Mouse (Mus musculus) stomach, embryonic 14.5 days (tissue): ENCODE data around the gene Wdr31. TPM values are rescaled to one million over a fixed set of nuclear protein-coding genes. Genes with fewer than 3 reads are reported as not detected.
A peak's percentile ranks its signal among the peaks of the same experiment; 100 is the strongest.

ENCODE experiments used
- ATAC-seq: fragments of 200-750 bp; cut with Nextera tagmentation; 2 replicates; pipeline ENCODE4 v1.8.0; 2017; ENCODE audit warnings: low read depth, moderate TSS enrichment; ENCODE audit not compliant: insufficient number of reproducible peaks, insufficient read depth, low FRiP score
- H3K27ac ChIP-seq: fragments of 300-500 bp; sonication (generic); 2 replicates; pipeline ENCODE4 v1.5.1; 2014; ENCODE audit warnings: mild to moderate bottlenecking, low read length, moderate library complexity, mixed read lengths
- H3K27me3 ChIP-seq: fragments of 300-500 bp; sonication (generic); 2 replicates; pipeline ENCODE4 v1.6.1; 2014; ENCODE audit warnings: low read length, control low read depth, mixed read lengths; ENCODE audit not compliant: control insufficient read depth, insufficient read depth
- H3K36me3 ChIP-seq: fragments of 300-500 bp; sonication (generic); 2 replicates; pipeline ENCODE4 v1.6.1; 2014; ENCODE audit warnings: mild to moderate bottlenecking, control low read depth, low read length, moderate library complexity, mixed read lengths; ENCODE audit not compliant: control insufficient read depth, insufficient read depth
- H3K4me1 ChIP-seq: fragments of 300-500 bp; sonication (generic); 2 replicates; pipeline ENCODE4 v1.6.1; 2014; ENCODE audit warnings: low read length, control low read depth, mixed read lengths; ENCODE audit not compliant: control insufficient read depth, insufficient read depth
- H3K4me2 ChIP-seq: fragments of 300-500 bp; sonication (generic); replicated peaks from 2 replicates; pipeline ENCODE4 v1.6.1; 2014; ENCODE audit warnings: low read depth, low read length, control low read depth
- H3K4me3 ChIP-seq: fragments of 300-500 bp; sonication (generic); 2 replicates; pipeline ENCODE4 v1.5.1; 2014; ENCODE audit warnings: low read depth, low read length, control low read depth
- H3K9ac ChIP-seq: fragments of 300-500 bp; sonication (generic); replicated peaks from 2 replicates; pipeline ENCODE4 v1.6.1; 2014; ENCODE audit warnings: low read depth, mild to moderate bottlenecking, control low read depth, low read length, moderate library complexity, mixed read lengths
- H3K9me3 ChIP-seq: fragments of 300-500 bp; sonication (generic); 2 replicates; pipeline ENCODE4 v1.6.1; 2016; ENCODE audit warnings: low read depth, low read length, control low read depth; ENCODE audit not compliant: control insufficient read depth
- WGBS: fragments of 180-500 bp; shearing (Covaris S2); extraction: QIAGEN DNeasy Blood & Tissue Kit; methylation state at CpG from one replicate; pipeline ENCODE4 v1.1.7; 2014; 5-methylcytosine and 5-hydroxymethylcytosine counted together
- polyA plus RNA-seq: library from polyadenylated mRNA; unstranded; fragments of >200 nt; fragmentation: Nextera tagmentation; extraction: Ambion mirVana; gene quantifications from 2 replicates; pipeline ENCODE4 v1.2.1, GENCODE M21; 2014

The Wdr31 gene
- polyA plus RNA-seq, 1 experiment from 2014 or later, result 11.0 TPM

DNA sequence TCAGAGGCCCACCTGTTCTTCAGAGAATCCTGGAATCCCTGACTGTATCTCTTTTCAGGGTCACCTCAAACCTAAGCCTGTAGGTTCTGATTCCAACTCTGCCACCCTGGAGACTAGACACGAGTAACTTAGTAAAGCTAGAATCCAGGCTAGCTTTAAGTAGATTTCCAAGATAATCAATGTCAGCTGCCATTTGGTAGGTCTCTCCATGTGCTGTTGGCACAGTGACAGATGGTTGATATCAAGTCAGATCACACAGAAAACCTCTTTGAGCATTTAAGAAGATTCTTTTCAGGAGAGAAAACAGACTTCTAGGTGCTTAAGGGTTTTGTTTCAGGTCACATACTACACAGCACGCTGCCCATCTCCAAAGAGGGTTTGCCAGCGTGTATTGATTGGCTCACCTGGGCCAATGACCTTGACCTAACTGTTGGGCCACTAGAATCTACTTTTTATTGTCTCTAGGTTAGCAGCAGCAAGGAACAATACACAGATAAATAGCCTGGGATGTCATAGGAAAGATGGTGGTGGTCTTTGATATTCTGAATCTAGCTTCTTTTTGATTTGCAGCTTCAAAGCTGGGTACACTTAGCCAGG is 32.8 kb upstream of the Wdr31 start, which contains the start of gene Hdhd3:
Gene Hdhd3 (minus strand): TSS at position 94 of the 597 bp plus-strand sequence.
- H3K27ac ChIP-seq, result peak within 1 kb of the TSS; percentile 86
- no peak within 1 kb of the TSS for H3K9ac ChIP-seq
- H3K4me2 ChIP-seq, result peak within 1 kb of the TSS; percentile 58
- peak within 1 kb of the TSS; percentile 73 for H3K4me3 ChIP-seq
- peaks cover 20% of the 10 kb centered on the region for H3K36me3 ChIP-seq
- no peaks in the 10 kb centered on the region for H3K9me3 ChIP-seq
- no peaks in the 10 kb centered on the region for H3K27me3 ChIP-seq
- 65% methylated on average over 3 of the region's 3 CpGs for whole genome bisulfite sequencing
- H3K4me1 ChIP-seq, result 0 out of 2 replicates have a peak, but pooled peaks cover 3% of the 10 kb centered on the region
- ATAC-seq, result no peak

DNA sequence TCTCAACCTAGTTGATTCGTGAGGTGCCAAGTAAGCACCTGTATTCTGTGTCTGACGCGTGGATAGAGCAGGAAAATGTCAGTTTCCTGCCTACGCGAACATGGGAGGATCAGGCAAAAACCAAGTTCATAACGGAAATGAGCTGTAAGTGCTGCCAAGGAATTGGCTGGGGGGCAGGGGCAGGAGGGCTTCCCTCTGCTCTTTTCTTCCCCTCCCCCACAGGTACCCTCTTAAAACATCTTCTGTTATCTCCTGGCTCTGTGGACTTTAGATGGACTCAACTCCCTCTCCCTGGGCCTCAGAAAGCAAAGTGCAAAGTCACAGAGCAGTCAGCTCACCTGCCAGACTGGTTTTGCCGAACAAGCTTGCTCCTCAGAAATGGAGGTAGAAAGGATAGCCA is 32.3 kb upstream of the Wdr31 start:
- Histone ChIP-seq H3K27me3 (no peaks in the 10 kb centered on the region), H3K4me2 (no peak overlapping the region), H3K4me3 (no peak overlapping the region), H3K9ac (no peak overlapping the region), H3K36me3 (peaks cover 16% of the 10 kb centered on the region), H3K9me3 (no peaks in the 10 kb centered on the region), H3K27ac (peak overlapping the region; percentile 86; the same call in 1 of the 2 replicates), H3K4me1 (0 out of 2 replicates have a peak, but pooled peaks cover 3% of the 10 kb centered on the region)
- ATAC-seq, result 0 out of 2 replicates have a peak, but pooled peaks have one; percentile 29
- 57% methylated on average over 7 of the region's 7 CpGs for WGBS

DNA sequence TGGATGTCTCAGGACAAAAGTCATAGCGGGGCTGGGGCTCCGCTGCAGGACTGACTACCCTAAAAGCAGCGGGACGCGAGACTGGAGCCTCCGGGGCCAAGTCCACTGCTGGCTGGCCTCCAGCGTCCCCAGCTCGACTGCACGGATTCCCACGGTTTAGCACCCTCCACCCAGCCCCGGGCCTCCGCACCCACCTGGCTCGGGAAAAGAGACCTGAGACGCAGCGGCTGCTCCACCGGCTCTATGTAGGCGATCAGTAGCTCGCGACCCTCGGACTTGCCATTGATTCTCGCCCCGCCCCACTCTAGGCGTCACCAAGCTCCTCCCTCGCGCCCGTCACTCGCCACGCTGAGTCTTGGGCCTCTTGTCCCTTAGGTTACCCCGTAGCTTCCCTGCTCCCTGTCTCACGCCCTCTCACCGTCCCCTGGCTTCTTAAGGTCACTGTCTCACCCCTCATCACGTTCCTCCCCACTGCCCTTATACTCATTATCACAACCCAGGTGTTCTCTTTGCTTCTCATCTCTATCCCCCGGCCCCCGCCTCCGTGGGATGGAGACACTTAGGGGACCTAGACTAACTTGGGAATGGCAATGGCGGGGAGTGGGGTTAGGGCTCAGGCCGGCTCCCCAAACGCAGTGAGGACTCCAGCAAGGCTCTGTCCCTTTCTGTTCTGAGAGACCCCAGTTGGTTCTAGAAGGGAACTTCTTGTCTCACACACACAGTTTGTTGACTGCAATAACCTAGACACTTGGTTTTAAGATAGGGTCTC is 31.5 kb upstream of the Wdr31 start:
- ATAC-seq, result peak; percentile 89
- Histone ChIP-seq H3K4me3 (peak overlapping the region; percentile 73), H3K27me3 (no peaks in the 10 kb centered on the region), H3K4me2 (peak overlapping the region; percentile 58), H3K36me3 (peaks cover 11% of the 10 kb centered on the region; the same call in 1 of the 2 replicates), H3K4me1 (peaks cover 3% of the 10 kb centered on the region; the same call in 1 of the 2 replicates), H3K9ac (peak overlapping the region; percentile 60), H3K27ac (peak overlapping the region; percentile 86), H3K9me3 (no peaks in the 10 kb centered on the region)
- WGBS, result 1% methylated on average over 38 of the region's 38 CpGs

DNA sequence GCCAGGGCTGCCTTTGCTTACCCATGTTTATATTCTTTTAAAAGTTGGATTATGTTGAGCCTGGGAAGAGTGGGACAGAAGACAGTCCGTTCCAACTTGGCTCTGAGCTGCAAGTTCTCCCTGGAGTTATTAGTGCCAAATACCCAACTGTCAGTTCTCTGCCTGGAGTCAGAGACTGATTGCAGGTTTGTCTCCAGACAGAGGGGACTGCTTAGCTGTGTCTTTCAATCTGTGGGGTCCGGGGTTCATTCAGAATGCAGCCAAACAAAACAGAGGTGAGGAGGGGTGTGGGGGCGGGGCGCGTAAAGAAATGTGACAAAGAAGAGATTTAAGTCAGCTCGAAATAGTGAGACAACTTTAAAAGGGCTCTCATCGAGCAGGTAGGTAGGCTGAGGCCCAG is 30.8 kb upstream of the Wdr31 start:
- peak overlapping the region; percentile 60 for H3K9ac ChIP-seq
- H3K4me2 ChIP-seq, result peak overlapping the region; percentile 58
- no peaks in the 10 kb centered on the region for H3K9me3 ChIP-seq
- under 1% methylated on average over 7 of the region's 7 CpGs for WGBS
- H3K4me1 ChIP-seq, result peaks cover 5% of the 10 kb centered on the region; the same call in 1 of the 2 replicates
- H3K27ac ChIP-seq, result peak overlapping the region; percentile 86
- ATAC-seq, result peak; percentile 4; the same call in 1 of the 2 replicates
- peak overlapping the region; percentile 73 for H3K4me3 ChIP-seq
- peaks cover 10% of the 10 kb centered on the region; the same call in 1 of the 2 replicates for H3K36me3 ChIP-seq
- H3K27me3 ChIP-seq, result no peaks in the 10 kb centered on the region

DNA sequence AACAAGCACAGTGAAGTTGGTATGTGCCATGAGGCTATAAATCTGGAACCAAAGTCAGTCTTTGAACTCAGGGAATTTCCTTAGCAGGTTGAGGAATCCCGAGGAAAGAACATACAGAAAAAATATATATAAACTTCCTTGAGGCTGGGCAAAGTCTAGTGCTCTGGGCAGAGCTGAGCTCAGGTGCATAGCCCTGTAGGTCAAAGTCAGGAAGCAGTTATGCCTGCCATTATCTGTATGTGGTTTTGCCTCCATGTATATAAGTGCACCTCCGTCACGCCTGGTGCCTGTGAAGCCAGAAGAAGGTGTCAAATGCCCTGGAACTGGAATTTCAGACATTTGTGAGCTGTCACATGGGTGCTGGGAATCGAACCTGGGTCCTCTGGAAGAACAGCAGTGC is 30.1 kb upstream of the Wdr31 start:
- H3K36me3 ChIP-seq, result peaks cover 10% of the 10 kb centered on the region; the same call in 1 of the 2 replicates
- peaks cover 5% of the 10 kb centered on the region; the same call in 1 of the 2 replicates for H3K4me1 ChIP-seq
- no peak for ATAC-seq
- no peaks in the 10 kb centered on the region for H3K9me3 ChIP-seq
- 0 out of 2 replicates have a peak overlapping the region, but pooled peaks have one; percentile 73 for H3K4me3 ChIP-seq
- H3K4me2 ChIP-seq, result peak overlapping the region; percentile 58
- no peak overlapping the region for H3K9ac ChIP-seq
- WGBS, result 77% methylated on average over 4 of the region's 4 CpGs
- no peaks in the 10 kb centered on the region for H3K27me3 ChIP-seq
- no peak overlapping the region for H3K27ac ChIP-seq

DNA sequence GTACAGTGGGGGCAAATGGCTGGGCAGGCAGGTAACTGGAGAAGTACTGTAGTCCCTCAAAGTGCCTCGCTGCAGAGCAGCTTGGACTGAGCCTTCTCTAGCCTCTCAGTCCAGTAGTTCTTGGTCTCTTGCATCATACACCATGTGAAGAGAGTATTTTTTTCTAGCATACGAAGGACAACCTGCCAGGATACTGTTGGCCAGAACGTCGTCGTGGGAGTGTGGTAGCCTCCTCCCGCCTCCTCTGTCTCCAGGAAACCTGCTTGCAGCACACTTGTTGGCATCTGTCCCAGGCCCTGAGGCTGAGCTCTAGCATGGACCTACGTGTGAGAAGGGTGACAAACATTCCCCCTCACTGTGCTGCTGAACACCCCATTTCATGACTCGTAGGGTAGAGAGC is 26.1 kb upstream of the Wdr31 start:
- Histone ChIP-seq H3K27ac (no peak overlapping the region), H3K36me3 (peaks cover 10% of the 10 kb centered on the region; the same call in 1 of the 2 replicates), H3K4me3 (no peak overlapping the region), H3K9ac (no peak overlapping the region), H3K27me3 (no peaks in the 10 kb centered on the region), H3K4me1 (peaks cover 5% of the 10 kb centered on the region; the same call in 1 of the 2 replicates), H3K9me3 (no peaks in the 10 kb centered on the region), H3K4me2 (no peak overlapping the region)
- WGBS, result 68% methylated on average over 8 of the region's 8 CpGs
- ATAC-seq, result no peak

DNA sequence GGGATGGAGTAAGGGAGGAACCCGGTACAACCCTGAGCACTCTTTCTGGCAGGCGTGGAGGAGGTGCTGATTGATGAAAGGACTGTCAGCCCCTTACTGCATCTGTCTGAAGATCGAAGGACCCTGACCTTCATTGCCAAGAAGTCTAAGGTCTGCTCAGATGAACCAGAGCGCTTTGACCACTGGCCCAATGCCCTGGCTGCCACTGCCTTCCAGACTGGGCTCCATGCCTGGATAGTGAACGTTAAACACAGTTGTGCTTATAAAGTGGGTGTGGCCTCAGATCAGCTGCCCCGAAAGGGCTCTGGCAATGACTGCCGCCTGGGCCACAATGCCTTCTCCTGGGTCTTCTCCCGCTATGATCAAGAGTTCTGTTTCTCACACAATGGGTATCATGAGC is 25.2 kb upstream of the Wdr31 start:
- peaks cover 4% of the 10 kb centered on the region; the same call in 1 of the 2 replicates for H3K4me1 ChIP-seq
- peaks cover 10% of the 10 kb centered on the region; the same call in 1 of the 2 replicates for H3K36me3 ChIP-seq
- H3K27me3 ChIP-seq, result no peaks in the 10 kb centered on the region
- no peak overlapping the region for H3K27ac ChIP-seq
- H3K4me2 ChIP-seq, result no peak overlapping the region
- no peak overlapping the region for H3K4me3 ChIP-seq
- WGBS, result 65% methylated on average over 8 of the region's 8 CpGs
- ATAC-seq, result no peak
- no peaks in the 10 kb centered on the region for H3K9me3 ChIP-seq
- no peak overlapping the region for H3K9ac ChIP-seq

DNA sequence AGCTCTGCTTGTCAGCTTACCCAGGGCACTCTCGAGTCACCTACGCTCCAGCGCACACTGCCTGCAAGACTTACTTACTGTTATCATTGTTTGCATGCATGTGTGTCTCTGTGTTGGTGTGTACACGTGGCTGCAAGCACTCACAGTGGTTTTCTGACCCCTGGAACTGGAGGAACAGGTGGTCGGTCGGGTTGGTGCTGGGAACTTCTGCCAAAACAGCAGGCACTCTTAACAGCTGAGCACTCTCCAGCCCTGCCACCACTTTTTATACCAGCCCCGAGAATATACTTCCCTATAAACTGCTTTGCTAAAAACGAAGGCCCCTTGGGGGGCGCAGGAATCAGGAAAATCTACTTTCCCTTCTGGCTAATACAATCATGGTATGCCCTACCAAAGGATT is 23.5 kb upstream of the Wdr31 start:
- Histone ChIP-seq H3K4me1 (peaks cover 3% of the 10 kb centered on the region; the same call in 1 of the 2 replicates), H3K4me2 (no peak overlapping the region), H3K27ac (no peak overlapping the region), H3K4me3 (no peak overlapping the region), H3K9ac (no peak overlapping the region), H3K27me3 (no peaks in the 10 kb centered on the region), H3K36me3 (peaks cover 7% of the 10 kb centered on the region; the same call in 1 of the 2 replicates), H3K9me3 (no peaks in the 10 kb centered on the region)
- ATAC-seq, result no peak
- WGBS, result 72% methylated on average over 9 of the region's 9 CpGs
